Mouse (Mus musculus) urinary bladder, postnatal 36 days (tissue): ENCODE results near the gene Eif4e2.
A peak's percentile ranks its signal among the peaks of the same experiment; 100 is the strongest.

Experiments
- DNase-seq, 2 experiments: peaks; one replicate each; pipeline ENCODE4 v3.0.0; 2022; ENCODE audit warnings: low spot score in 2 of 2, mixed read lengths in 1 of 2

The Eif4e2 gene

DNA sequence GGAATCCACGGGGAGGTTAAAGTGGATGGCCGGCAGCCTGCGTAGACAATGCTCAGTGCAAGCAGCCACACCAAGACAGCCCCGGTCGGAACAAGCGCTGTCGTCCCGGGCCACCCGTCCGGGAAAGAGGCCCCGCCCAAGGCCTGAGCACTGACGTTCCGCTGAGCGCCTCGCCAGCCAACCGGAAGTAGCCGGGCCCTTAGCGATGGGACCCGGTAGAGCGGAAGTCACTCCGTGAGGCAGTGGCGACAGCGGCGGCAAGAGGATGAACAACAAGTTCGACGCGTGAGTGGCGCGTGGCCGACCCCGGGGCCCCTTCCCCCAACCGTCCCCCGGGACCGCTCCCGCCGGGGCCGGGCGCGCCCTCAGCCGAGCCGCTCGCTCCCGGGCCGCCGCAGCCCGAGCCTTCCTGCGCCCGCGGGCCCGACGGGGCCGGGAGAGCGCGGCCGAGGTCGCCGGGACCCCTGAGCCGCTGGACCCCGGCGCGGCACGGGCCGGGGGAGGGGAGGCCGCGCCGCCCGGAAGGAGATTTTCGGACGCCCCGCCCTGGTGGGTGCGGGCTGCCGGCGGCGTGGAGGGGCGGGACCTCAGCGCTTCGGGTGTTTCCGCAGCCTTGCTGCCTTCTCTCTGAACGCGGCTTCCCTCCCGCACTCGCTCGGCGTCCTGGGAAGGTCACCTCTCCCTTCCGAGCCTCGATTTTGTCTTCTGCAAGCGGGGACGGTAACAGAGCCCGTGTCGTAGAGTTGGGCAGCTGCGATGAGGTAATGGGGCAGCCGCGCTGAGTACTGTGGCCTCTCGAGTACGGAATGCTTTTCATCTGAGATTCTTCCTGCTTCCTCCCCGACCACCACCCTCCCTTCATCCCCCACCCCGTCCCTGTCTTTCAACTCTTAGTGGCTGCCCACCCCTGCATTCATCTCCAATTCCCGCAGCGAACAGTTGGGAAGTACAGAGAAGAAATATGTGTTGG, at the start of gene Eif4e2:
Eif4e2 (plus strand) TSS at position 180 of the 970 bp plus-strand sequence.
- DNase-seq = peak; percentile 88 to 94

DNA sequence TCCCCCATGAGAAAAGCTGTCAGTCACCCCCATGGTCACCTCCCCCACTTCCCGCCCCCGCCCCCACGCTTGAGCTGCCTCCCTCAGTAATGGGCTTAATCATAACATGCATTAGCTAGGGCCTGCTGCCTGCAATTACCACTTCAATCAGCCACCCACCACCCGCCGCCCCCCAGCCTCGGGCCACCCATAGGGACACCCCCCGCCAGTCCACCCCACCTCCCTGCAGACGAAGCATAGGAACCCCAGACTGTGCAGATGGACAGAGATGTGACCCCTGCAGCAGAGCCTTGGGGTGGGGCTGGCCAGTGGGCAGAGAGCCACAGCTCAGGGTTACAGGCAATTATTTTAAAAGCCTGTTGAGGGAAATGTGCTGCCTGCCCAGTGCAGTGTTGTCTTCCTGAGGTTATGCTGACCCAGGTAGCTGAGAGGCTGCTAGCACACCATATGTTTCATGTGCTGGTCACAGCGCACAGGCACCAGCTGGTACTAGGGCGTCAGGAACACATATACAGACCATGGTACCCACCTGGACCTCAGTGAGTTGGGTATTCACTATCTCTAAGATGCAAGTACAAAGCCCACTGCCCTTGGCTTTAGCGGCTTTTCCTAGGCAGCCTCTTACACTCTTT, 49.4 kb upstream of the Eif4e2 start:
- DNase-seq = no peak

DNA sequence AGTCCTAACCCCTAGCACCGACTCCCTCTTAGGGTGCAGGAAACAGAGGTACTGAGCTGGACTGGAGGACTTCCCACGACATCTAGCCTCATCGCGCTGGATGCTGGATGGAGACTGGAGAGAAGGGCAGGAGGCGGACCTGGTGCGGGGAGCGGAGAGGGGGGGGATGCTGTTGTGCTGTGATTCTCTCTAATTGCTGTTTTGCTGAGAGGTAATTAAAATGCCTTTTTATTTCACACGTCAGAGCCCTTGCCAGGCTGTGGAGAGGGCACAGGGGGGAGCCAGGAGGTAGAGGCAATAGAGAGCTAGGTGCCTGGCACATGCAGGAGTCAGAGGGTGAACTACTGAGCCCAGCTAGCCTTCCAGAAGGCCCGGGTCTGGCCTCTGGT, 48.9 kb upstream of the Eif4e2 start:
- no peak for DNase-seq

DNA sequence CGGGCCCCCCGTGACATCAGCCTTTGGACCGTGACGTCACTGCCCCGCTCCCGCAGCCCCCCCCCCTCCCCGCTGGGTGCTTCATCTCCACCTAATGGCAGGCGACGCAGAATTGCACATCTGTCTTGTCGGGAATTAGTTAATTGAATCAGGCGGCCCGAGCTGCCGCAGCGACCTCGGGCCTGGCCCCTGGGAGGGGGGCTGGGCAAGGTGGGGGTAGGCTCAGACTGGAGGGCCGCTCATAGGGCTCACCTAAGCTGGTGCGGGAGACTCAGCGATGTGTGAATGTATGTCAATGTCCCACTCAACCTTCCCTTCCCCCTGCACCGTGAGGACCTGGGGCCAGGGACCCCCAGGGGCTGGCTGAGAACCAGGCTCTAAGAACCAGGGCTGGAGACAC, 43.3 kb upstream of the Eif4e2 start:
- no peak for DNase-seq

DNA sequence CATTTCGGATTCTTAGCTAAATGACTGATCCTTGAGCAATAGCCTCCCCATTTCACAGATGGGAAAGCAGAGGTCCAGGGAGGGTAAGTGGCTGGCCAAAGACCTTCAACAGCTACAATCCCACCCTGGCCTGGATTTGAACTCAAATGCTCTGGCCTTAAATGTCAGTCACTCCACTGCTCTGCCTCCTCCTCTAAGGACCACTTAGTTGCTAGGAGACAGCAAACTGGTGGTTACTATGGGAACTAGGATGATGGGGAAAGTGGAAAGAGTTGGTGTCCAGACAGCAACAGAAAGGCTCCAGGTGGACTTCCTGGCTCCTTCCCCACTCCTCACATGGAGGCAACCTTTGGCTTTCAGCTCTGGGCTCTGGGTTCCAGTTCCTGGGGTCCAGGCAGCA, 42.4 kb upstream of the Eif4e2 start:
- no peak for DNase-seq

DNA sequence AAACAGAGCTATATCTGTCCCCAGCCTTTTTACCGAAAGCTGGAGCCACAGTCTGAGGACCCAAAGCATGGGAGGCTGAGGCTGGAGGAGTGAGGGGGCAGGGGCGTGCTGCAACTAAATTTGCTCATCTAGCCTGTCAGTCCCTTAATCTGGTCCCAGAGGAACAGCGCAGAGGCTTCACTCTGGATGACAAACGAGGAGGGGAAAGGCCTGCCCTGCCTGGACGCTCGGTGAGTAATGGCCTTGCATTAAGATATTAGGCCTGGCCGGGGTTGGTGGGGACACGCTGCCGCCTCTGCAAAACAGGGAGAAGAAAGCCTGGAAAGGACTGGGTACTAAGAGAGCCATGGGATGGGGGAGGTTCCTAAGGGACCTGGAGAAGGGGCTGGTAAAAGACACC, 41.4 kb upstream of the Eif4e2 start:
- DNase-seq = no peak

DNA sequence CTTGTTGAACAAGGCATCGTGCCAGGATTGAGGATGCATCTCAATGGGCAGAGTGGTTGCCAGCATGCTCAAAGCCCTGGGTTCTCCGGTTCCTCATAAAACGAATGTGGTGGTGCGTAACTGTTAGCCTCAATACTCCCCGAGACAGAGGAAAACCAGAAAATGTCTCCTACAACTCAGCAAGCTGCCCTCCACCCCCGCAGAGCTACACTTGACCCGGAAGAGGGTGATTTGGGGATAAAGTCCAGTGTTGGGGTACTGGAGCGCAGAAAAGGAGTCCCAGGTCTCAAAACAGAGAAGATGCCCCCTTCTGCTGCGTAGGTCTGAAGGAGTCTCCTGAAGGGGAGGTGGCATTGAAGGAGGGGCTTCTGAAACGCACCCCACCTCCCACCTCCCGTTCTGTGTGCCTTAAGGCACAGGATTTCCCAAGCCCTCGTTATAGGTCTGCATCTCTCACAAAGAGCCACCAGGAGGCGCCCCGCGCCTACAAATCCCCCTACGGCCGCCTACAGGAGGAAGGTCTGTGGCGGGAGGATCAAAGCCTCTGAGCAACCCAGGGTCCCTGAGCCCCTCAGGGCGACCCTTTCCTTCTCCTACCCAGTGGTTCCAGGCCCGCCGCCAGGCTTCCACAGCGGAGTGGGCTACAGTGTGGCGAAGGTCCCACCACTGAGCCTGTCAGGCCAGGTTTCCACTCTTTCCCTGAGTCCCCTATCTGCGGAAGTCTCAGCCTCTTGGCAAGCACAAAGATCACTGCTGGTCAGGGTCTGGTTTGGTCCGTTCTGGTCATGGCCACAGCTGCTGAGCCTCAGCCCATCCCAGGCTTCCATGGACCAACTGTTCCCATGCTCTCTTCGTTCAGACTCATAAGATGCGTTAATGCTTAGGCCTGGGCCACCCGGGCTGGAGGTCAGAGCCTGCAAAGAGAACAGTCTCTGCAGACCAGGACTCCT, 39.4 kb upstream of the Eif4e2 start:
- peak in 1 of 2 experiments; percentile 58 for DNase-seq

DNA sequence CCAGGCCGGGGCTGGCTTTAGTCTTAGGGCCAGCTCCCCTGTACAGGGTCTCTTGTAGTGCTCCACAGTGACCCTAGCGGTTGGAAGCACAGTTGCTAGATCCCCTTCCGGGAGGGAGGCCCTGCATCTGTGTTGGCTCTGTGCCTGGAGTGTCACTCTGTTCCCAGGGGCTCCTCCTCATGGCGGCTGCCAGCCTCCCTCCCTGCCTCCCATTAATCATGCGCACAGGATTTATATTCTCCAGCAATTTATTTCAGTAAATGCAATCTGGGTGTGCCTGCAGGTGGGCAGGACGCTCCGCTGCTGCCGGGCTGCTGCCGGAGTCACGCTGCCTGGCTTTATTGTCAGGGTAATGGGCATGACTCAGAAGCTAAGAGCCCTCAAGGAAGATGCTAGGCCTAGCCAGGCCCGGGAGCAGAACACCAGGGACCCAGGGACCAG, 37.8 kb upstream of the Eif4e2 start:
- DNase-seq = no peak

DNA sequence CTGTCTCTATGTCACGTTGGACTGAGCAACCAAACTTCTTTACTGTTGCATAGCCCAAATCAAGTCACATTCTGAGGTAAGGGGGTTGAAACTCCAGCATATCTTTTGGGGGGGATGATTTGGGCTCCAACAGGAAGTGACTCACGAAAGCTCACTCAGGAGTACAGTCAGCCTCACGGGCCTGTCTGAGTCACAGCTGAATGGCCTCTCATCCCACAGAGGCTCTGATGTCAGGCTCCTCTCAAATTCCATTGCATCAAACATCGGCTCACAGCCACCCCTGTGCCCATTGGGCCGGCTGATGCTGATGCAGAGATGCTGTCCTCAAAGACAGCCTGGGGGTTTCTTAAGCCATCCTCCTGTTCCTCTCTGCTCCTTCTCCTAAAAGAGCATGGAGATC, 32.8 kb upstream of the Eif4e2 start:
- DNase-seq = no peak

DNA sequence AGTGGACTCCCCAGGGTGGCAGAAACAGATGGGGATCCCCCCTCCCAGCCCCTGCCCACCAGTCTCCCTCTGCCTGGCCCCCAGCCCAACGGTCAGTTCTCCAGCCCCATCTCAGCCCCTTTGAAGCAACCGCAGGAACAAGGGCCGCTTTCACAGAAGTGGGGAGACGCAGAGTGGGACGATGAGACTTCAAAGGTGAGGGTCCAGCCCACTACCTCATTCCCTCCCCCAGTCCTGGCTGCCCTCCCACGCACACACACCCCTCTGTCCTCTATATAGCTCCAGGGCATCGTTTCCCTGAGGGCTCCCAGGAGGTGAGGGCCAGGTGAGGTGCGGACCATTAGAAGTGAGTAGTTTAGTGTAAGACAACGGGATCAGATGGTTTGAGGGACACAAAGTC, 30.7 kb upstream of the Eif4e2 start, which contains the start of gene Prss56:
Prss56 (plus strand) TSS at position 301 of the 400 bp plus-strand sequence.
- DNase-seq = no peak

DNA sequence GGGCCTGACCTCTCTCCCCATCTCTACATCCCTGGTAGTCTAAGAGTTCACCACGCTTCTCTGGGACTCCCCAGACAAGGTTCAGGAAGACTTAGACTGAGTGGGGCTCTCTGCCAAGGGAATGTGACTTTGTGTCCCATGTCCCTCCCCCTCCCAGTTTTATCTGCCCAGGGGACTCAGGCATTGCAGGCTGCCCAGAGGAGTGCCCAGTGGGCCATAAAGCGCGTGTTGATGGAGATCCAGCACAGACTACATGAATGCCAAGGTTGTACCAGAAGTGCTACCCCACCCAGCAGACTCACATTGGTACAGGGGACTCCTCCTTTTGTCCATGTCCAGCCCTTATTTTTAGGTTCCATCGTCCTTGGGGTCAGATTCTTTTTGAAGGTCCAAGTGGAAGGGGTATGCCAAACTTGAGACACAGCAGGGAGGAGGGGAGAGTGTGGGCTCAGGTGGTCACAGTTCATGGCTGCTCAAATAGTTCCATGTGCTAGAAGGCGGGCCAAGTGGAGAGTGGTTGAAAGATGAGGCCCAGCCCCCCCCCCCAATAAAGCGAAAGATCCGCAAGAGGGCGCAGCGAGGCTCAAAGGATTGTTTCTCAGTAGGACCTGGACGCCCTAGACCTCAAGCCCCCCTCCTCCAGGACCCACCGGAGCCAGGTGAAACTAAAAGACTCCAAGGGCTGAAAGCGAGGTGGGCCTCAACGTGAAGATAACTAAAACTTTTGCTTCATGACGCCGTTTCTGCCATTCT, 29.5 kb upstream of the Eif4e2 start:
- no peak for DNase-seq

DNA sequence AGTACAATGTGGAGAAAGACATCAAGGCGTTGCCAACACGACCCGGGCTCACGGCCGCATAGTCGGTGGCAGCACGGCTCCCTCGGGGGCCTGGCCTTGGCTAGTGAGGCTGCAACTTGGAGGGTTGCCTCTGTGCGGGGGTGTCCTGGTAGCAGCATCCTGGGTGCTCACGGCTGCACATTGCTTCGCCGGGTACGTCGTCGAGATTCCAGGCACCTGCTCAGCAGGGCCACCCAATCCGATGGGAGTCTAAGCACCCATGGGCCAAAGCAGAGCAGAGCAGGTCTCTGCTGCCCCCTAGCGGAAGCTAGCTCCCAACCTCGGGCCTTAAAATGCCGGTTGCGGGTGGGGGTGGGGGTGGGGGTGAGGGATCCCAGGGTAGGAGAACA, 29.0 kb upstream of the Eif4e2 start:
- peak; percentile 44 to 50 for DNase-seq

DNA sequence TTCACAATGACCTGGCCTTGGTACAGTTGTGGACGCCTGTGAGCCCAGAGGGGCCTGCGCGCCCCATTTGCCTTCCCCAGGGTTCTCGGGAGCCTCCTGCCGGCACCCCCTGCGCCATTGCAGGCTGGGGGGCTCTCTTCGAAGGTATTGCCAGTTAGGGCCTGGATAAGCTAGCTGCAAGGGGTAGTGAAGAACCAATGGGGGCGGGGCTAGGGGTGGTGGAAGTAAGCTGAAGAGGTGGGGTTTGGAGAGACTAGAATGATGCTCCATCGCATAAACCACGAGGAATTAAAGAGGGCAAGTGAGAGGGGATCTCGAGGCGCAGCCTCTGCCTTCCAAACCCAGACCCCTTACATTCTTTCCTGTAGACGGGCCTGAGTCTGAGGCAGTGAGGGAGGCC, 28.2 kb upstream of the Eif4e2 start:
- DNase-seq = no peak

DNA sequence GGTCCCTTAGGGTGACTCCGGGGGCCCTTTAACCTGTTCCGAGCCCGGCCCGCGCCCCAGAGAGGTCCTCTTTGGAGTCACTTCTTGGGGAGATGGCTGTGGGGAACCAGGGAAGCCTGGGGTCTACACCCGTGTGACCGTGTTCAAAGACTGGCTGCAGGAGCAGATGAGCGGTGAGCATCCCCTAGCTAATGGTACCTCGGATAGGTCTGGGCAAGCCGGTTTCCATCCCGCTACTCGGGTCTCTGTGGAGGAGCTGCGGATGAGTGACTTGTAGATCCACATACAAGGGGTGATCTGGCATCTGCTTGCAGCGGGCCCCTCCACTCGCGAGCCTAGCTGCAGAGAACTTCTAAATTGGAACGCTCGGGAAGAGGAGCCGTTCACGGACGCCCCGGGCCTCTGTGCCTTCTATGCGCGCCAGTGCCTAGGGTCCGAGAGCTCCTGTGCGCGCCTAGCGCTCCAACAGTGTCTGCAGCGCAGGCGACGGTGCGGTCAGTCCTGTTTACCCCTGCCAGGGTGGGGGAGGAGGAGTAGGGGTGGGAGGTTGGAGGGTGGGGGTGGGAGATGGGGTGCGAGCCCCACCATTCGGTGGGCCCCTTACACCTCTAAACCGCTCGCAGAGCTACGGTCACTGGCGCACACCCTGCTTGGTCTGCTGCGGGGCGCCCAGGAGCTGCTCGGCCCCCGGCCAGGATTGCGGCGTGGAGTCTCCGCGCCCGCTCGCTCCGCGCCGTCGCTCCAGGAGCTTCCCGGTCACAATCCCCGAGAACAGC, 27.3 kb upstream of the Eif4e2 start:
- DNase-seq = no peak

DNA sequence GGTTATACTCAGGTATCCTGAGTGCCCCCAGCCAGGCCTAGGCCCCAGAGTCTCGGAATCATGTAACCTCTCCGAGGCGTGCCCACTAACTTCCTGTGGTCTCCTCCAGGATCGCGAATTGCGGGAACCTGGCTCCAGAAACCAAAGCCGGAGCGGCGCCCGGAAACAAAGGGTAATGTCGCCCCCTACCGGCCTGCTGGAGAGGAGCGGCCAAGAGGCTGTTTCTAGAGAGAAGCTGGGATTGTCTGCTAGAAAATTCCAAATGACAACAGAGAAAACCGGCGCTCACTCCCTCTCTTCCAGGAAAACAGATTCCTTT, 26.7 kb upstream of the Eif4e2 start:
- peak; percentile 45 to 65 for DNase-seq

DNA sequence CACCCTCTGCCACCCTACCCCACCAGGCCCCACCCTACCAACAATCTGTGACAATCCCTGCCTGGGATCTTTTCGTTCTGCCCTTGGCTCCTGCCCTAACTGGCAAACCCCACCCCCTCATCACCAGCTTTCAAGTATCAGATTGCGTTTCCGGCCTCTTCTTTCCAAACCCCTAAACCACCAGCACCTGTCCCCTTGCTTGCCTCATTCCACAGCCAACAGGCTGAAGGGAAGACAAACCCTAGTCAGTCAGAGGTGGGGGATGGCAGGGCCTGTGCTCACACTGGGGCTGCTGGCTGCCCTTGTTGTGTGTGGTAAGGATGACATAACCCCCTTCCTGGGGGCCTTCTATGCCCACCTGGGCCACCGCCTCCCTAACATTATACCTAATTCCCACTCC, 23.3 kb upstream of the Eif4e2 start, which contains the start of gene Chrnd:
Chrnd (plus strand) TSS at position 179 of the 400 bp plus-strand sequence.
- no peak for DNase-seq

DNA sequence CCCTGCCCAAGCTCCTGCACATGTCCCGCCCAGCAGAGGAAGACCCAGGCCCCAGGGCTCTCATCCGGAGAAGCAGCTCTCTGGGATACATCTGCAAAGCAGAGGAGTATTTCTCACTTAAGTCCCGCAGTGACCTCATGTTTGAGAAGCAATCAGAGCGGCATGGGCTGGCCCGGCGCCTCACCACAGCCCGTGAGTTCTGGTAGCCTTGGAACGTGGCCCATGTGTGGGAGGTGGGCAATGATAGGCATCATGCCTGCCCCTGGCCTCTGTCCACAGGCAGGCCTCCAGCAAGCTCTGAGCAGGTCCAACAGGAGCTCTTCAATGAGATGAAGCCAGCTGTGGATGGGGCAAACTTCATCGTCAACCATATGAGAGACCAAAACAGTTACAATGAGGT, 16.4 kb upstream of the Eif4e2 start:
- no peak for DNase-seq

DNA sequence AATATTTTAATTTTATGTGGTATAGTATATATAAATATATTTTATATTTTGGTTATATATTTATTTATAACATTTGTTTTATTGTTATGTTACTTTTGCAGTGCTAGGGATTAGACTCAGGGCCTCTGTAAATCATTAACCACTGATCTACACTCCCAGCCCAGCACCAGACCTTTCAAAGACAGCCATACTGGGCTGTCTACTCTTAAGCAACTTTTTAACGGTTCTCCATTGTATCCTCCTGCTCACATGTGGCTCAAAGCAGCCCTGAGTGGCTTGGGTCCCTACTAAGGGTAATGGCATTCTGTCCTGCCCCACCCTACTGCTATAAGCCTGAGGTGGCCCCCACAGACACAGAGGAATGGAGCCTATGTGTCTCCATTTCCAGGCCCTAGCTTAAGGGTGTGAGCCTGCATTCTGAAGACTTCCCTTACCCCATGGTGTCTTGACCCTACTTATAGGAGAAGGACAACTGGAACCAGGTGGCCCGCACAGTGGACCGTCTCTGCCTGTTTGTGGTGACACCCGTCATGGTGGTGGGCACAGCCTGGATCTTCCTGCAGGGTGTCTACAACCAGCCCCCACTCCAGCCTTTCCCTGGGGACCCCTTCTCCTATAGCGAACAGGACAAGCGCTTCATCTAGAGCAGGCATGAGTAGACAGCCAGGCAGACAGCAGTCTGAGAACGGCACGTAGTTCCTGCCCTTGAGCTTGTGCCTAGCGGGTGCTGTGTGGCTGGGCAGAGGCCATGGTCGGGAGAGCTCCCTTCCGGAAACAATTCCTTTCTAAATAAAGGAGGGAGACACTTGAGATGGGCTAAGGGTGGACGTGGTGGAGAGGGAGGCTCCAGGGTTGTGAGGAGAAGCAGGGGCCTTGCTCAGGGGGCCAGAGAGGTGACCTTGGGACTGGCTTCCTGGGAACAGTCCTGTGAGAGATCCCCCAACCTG, 15.3 kb upstream of the Eif4e2 start:
- no peak for DNase-seq

DNA sequence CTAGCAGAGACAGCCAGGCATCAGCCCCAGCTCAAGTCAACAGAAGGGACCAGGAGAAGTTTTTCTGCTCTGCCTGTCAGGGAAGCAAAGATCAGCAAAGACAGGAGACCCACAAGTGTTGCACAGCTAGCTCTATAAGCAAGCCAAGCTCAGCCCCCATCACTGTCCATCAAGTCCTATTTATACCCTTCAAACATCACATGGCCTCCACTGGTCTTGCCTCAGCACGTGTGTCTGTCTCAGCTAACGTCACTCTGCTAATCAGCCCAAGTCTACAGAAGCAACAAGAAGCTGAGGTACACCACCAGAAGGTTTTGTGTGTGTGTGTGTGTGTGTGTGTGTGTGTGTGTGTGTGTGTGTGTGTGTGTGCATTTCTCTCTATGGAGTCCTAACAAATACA, 12.9 kb upstream of the Eif4e2 start:
- no peak for DNase-seq
